Comparison of ENCODE assay signal across 11 mouse cellular contexts in the genomic region with DNA sequence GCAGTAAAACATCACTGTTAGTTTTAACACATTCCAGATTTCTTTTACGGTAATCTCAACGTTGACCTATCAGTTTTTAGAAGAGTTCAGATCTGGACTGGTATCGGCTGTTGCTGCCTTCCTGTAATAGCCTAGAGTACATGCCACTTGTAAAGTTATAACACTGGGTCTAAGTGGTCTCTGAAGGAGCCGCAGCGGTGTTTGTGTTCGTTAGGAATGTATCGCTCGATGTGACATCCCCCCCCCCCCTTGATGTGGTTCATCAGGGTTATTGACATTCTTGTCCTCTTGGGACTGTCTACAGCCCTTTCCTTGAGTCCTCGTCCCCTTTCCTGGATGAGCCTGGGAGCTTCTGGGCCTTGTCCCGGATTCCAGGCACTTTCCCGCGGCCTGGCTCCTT. TPM values are rescaled to one million over a fixed set of nuclear protein-coding genes. Genes with fewer than 3 reads are reported as not detected.
DNase-seq lines count a peak whose midpoint lies in the region; ATAC-seq lines count a peak whose summit lies in the region.
"Had no signal": no experiment of that assay in that cellular context is flagged by ENCODE, and none has a peak within 500 bp of the region (broad histone marks: within the 10 kb centered on the region; RNA-seq: fewer than 3 reads in every experiment).

No protein-coding gene starts in this region.

- H3K9ac ChIP-seq in heart, embryonic 15.5 days = 0 out of 2 replicates have a peak overlapping the region, but pooled peaks have one; percentile 72
- H3K9ac ChIP-seq in hindbrain, embryonic 13.5 days = peak overlapping the region; percentile 83; the same call in 1 of the 2 replicates
- H3K9ac ChIP-seq in midbrain, embryonic 12.5 days (replicated peaks) = peak overlapping the region; percentile 80; the same call in 1 of the 2 replicates

- ATAC-seq in heart, embryonic 15.5 days (replicated peaks; ENCODE audit: insufficient number of reproducible peaks, insufficient read depth, low FRiP score, low read depth) = no peak
- ATAC-seq in hindbrain, embryonic 13.5 days (ENCODE audit: low FRiP score) = no peak
- ATAC-seq in midbrain, embryonic 12.5 days (ENCODE audit: low FRiP score, low read depth) = no peak

- 24% methylated on average over 12 of the region's 12 CpGs for WGBS in heart, embryonic 15.5 days
- WGBS in embryonic facial prominence, embryonic 10.5 days = 7% methylated on average over 12 of the region's 12 CpGs
- 8% methylated on average over 12 of the region's 12 CpGs for WGBS in hindbrain, embryonic 13.5 days
- 8% methylated on average over 12 of the region's 12 CpGs for WGBS in midbrain, embryonic 12.5 days

- no peaks in the 10 kb centered on the region for H3K27me3 ChIP-seq in heart, embryonic 15.5 days
- H3K27me3 ChIP-seq in embryonic facial prominence, embryonic 10.5 days (replicated peaks; ENCODE audit: low read depth, poor library complexity, severe bottlenecking) = peaks cover 12% of the 10 kb centered on the region; the same call in 1 of the 2 replicates
- peaks cover 38% of the 10 kb centered on the region for H3K27me3 ChIP-seq in hindbrain, embryonic 13.5 days
- H3K27me3 ChIP-seq in midbrain, embryonic 12.5 days = peaks cover 57% of the 10 kb centered on the region

- H3K4me2 ChIP-seq in heart, embryonic 15.5 days = peak overlapping the region; percentile 97
- H3K4me2 ChIP-seq in hindbrain, embryonic 13.5 days = peak overlapping the region; percentile 96
- H3K4me2 ChIP-seq in midbrain, embryonic 12.5 days (replicated peaks) = peak overlapping the region; percentile 93

- H3K36me3 ChIP-seq in heart, embryonic 15.5 days = no peaks in the 10 kb centered on the region
- no peaks in the 10 kb centered on the region for H3K36me3 ChIP-seq in embryonic facial prominence, embryonic 10.5 days (replicated peaks)
- H3K36me3 ChIP-seq in hindbrain, embryonic 13.5 days = no peaks in the 10 kb centered on the region
- no peaks in the 10 kb centered on the region for H3K36me3 ChIP-seq in midbrain, embryonic 12.5 days

- H3K27ac ChIP-seq in heart, embryonic 15.5 days = no peak overlapping the region
- peak overlapping the region; percentile 92 for H3K27ac ChIP-seq in embryonic facial prominence, embryonic 10.5 days (replicated peaks)
- no peak overlapping the region for H3K27ac ChIP-seq in hindbrain, embryonic 13.5 days
- H3K27ac ChIP-seq in midbrain, embryonic 12.5 days (replicated peaks) = no peak overlapping the region

- DNase-seq in heart, adult 8-10 months (ENCODE audit: low spot score) = no peak
- DNase-seq in embryonic facial prominence, embryonic 10.5 days (ENCODE audit: low spot score) = no peak
- no peak for DNase-seq in embryo, embryonic 9.5 days (ENCODE audit: extremely low spot score)
- no peak for DNase-seq in embryo, embryonic 11 days
- DNase-seq in layer of hippocampus, postnatal 36 days = no peak
- DNase-seq: cerebellum, adult 8-10 months; gastrocnemius, postnatal 36 days had no signal

- no peaks in the 10 kb centered on the region for H3K9me3 ChIP-seq in heart, embryonic 15.5 days (replicated peaks)
- H3K9me3 ChIP-seq in embryonic facial prominence, embryonic 10.5 days = 0 out of 2 replicates have a peak, but pooled peaks cover 2% of the 10 kb centered on the region
- H3K9me3 ChIP-seq in hindbrain, embryonic 13.5 days = no peaks in the 10 kb centered on the region
- no peaks in the 10 kb centered on the region for H3K9me3 ChIP-seq in midbrain, embryonic 12.5 days

- peaks cover 39% of the 10 kb centered on the region for H3K4me1 ChIP-seq in heart, embryonic 15.5 days (replicated peaks)
- H3K4me1 ChIP-seq in embryonic facial prominence, embryonic 10.5 days = peaks cover 60% of the 10 kb centered on the region
- H3K4me1 ChIP-seq in hindbrain, embryonic 13.5 days (replicated peaks) = peaks cover 33% of the 10 kb centered on the region
- peaks cover 21% of the 10 kb centered on the region for H3K4me1 ChIP-seq in midbrain, embryonic 12.5 days

- H3K4me3 ChIP-seq in heart, embryonic 15.5 days = peak overlapping the region; percentile 78
- peak overlapping the region; percentile 98 for H3K4me3 ChIP-seq in embryonic facial prominence, embryonic 10.5 days
- H3K4me3 ChIP-seq in hindbrain, embryonic 13.5 days = peak overlapping the region; percentile 60
- H3K4me3 ChIP-seq in midbrain, embryonic 12.5 days = peak overlapping the region; percentile 85

RNA-seq across cellular contexts. Expression of a gene that starts 1.7 kb away (rescaled TPM):
- 1.1 and 1.2 TPM in 2 replicates for polyA plus RNA-seq in heart, embryonic 15.5 days (2015; fragmentation: Nextera tagmentation; extraction: Ambion mirVana)
- 1 to 10 TPM; 3.1 to 4.4 (median 3.5) TPM for total RNA-seq in heart, adult 8-10 months (2022)
- polyA plus RNA-seq in embryonic facial prominence, embryonic 10.5 days (2016; fragmentation: Nextera tagmentation; extraction: Ambion mirVana) = 9.6 and 10.1 TPM in 2 replicates
- 2.8 and 3.4 TPM in 2 replicates for polyA plus RNA-seq in hindbrain, embryonic 13.5 days (2015; fragmentation: Nextera tagmentation; extraction: Ambion mirVana)
- polyA plus RNA-seq in midbrain, embryonic 12.5 days (2016; fragmentation: Nextera tagmentation; extraction: Ambion mirVana) = 4.6 and 4.8 TPM in 2 replicates
- total RNA-seq in layer of hippocampus, postnatal 36 days (2021) = 1 to 10 TPM; 3.3 to 3.7 TPM

RNA-seq across cellular contexts. Expression of a gene that starts 46.2 kb away (rescaled TPM):
- polyA plus RNA-seq in heart, embryonic 15.5 days (2015; fragmentation: Nextera tagmentation; extraction: Ambion mirVana) = 0.43 TPM in 1 of 2 replicates, not detected in the other
- total RNA-seq in heart, adult 8-10 months (2022) = not detected
- 3.4 and 3.9 TPM in 2 replicates for polyA plus RNA-seq in embryonic facial prominence, embryonic 10.5 days (2016; fragmentation: Nextera tagmentation; extraction: Ambion mirVana)
- polyA plus RNA-seq in hindbrain, embryonic 13.5 days (2015; fragmentation: Nextera tagmentation; extraction: Ambion mirVana) = not detected in 2 replicates
- not detected in 2 replicates for polyA plus RNA-seq in midbrain, embryonic 12.5 days (2016; fragmentation: Nextera tagmentation; extraction: Ambion mirVana)
- not detected for total RNA-seq in layer of hippocampus, postnatal 36 days (2021)
- total RNA-seq: gastrocnemius, postnatal 36 days; left cerebral cortex, postnatal 25 days had no signal
